ENCODE assay signal across 9 mouse cellular contexts in genomic region chr19:55061951-55062350, GRCm38 (mm10).
DNase-seq lines count a peak whose midpoint lies in the region; ATAC-seq lines count a peak whose summit lies in the region.
"Had no signal": no experiment of that assay in that cellular context is flagged by ENCODE, and none has a peak within 500 bp of the region (broad histone marks: within the 10 kb centered on the region; RNA-seq: fewer than 3 reads in every experiment).

No protein-coding gene starts in this region.

- H3K27me3 ChIP-seq in hindbrain, embryonic 12.5 days = no peaks in the 10 kb centered on the region
- H3K27me3 ChIP-seq in midbrain, embryonic 11.5 days (ENCODE audit: control insufficient read depth, insufficient read depth, low read length) = no peaks in the 10 kb centered on the region
- H3K27me3 ChIP-seq: stomach, embryonic 15.5 days had no signal

- H3K4me2 ChIP-seq in hindbrain, embryonic 12.5 days (replicated peaks) = no peak overlapping the region
- no peak overlapping the region for H3K4me2 ChIP-seq in midbrain, embryonic 11.5 days

- H3K4me1 ChIP-seq in hindbrain, embryonic 12.5 days = peaks cover 6% of the 10 kb centered on the region
- H3K4me1 ChIP-seq in midbrain, embryonic 11.5 days (ENCODE audit: control insufficient read depth, insufficient read depth, low read length) = peaks cover 5% of the 10 kb centered on the region; the same call in 1 of the 2 replicates

- ATAC-seq in CD4-positive, CD25-positive, alpha-beta regulatory T cell, adult 4 months = peak; percentile 82
- ATAC-seq in hindbrain, embryonic 12.5 days (ENCODE audit: low FRiP score) = 0 out of 2 replicates have a peak, but pooled peaks have one; percentile 21
- ATAC-seq in midbrain, embryonic 11.5 days (ENCODE audit: low FRiP score) = peak; percentile 60

- no peak overlapping the region for H3K4me3 ChIP-seq in hindbrain, embryonic 12.5 days
- no peak overlapping the region for H3K4me3 ChIP-seq in midbrain, embryonic 11.5 days (ENCODE audit: low read depth, low read length)

- DNase-seq in adrenal gland, postnatal 14 days = peak; percentile 58
- DNase-seq in adrenal gland, adult 2 months = no peak
- DNase-seq in cerebellum, adult 9-11 months = peak; percentile 28
- peak; percentile 77 to 80 for DNase-seq in left cerebral cortex, postnatal 14 days (ENCODE audit: low spot score in 2 of 2)
- peak; percentile 93 for DNase-seq in midbrain, embryonic 11.5 days (ENCODE audit: low spot score, missing footprints)
- peak; percentile 54 for DNase-seq in thymus, postnatal 0 days (ENCODE audit: low spot score)

- peaks cover 3% of the 10 kb centered on the region; the same call in 1 of the 2 replicates for H3K36me3 ChIP-seq in hindbrain, embryonic 12.5 days
- H3K36me3 ChIP-seq in midbrain, embryonic 11.5 days (ENCODE audit: control insufficient read depth, insufficient read depth, low read length) = peaks cover 2% of the 10 kb centered on the region; the same call in 1 of the 2 replicates

- H3K9ac ChIP-seq in hindbrain, embryonic 12.5 days = no peak overlapping the region
- H3K9ac ChIP-seq in midbrain, embryonic 11.5 days (ENCODE audit: low read length) = no peak overlapping the region
- H3K9ac ChIP-seq: stomach, embryonic 15.5 days had no signal

- no peak overlapping the region for H3K27ac ChIP-seq in hindbrain, embryonic 12.5 days
- H3K27ac ChIP-seq in midbrain, embryonic 11.5 days (ENCODE audit: low read depth, low read length) = no peak overlapping the region
- H3K27ac ChIP-seq: stomach, embryonic 15.5 days had no signal

- WGBS in hindbrain, embryonic 12.5 days = 36% methylated on average over 4 of the region's 5 CpGs
- WGBS in midbrain, embryonic 11.5 days = 40% methylated on average over 4 of the region's 5 CpGs

- intact Hi-C loops in left cerebral cortex, postnatal 14 days (cut with DNase I) = loop anchor here (2.0 to 10.0 kb wide), 3 partner anchors 1017 to 1297 kb away; partner anchors contain the start of gene Adra2a

- no peaks in the 10 kb centered on the region for H3K9me3 ChIP-seq in hindbrain, embryonic 12.5 days (replicated peaks)
- H3K9me3 ChIP-seq in midbrain, embryonic 11.5 days (ENCODE audit: control insufficient read depth, low read length) = peaks cover 4% of the 10 kb centered on the region; the same call in 1 of the 2 replicates

Comparison
In these comparisons a context has a peak if more than half of its experiments do, and no peak if none do; other contexts are left out.
1. ATAC-seq: peak in every context shown above with its lines; median percentile 82 in CD4-positive, CD25-positive, alpha-beta regulatory T cell, adult 4 months; 60 in midbrain, embryonic 11.5 days; 21 in hindbrain, embryonic 12.5 days.